Mouse (Mus musculus): Measurements from ENCODE around the gene 2700081O15Rik. TPM values are rescaled to one million over a fixed set of nuclear protein-coding genes. Genes with fewer than 3 reads are reported as not detected.

The 2700081O15Rik gene
- total RNA-seq, 2 experiments from 2014 or later, result 29.6 to 37.6 TPM

- DNase-seq, result peak; percentile 50
These were observed 3.6 kb downstream of the 2700081O15Rik start for GRCm38 (mm10) chr19:7420841-7421601.

- peak; percentile 75 for DNase-seq
These were observed 4.5 kb downstream of the 2700081O15Rik start for GRCm38 (mm10) chr19:7421602-7422591.

GRCm38 (mm10) chr19:7422656-7423027 is 5.2 kb downstream of the 2700081O15Rik start:
- DNase-seq, result no peak

- peak; percentile 93 for DNase-seq
These were observed 5.7 kb downstream of the 2700081O15Rik start for GRCm38 (mm10) chr19:7423028-7423655.

GRCm38 (mm10) chr19:7423656-7424030 is 6.2 kb downstream of the 2700081O15Rik start:
- no peak for DNase-seq

GRCm38 (mm10) chr19:7424131-7424530 is 6.7 kb downstream of the 2700081O15Rik start:
- no peak for DNase-seq

- no peak for DNase-seq
These were observed 7.4 kb downstream of the 2700081O15Rik start for GRCm38 (mm10) chr19:7424590-7425397.

- no peak for DNase-seq
These were observed 8.0 kb downstream of the 2700081O15Rik start for GRCm38 (mm10) chr19:7425398-7425775.

- DNase-seq, result no peak
These were observed 17.5 kb downstream of the 2700081O15Rik start for GRCm38 (mm10) chr19:7434887-7435286.

- peak; percentile 59 for DNase-seq
These were observed 18.9 kb downstream of the 2700081O15Rik start for GRCm38 (mm10) chr19:7436061-7436970.

GRCm38 (mm10) chr19:7438295-7438694 is 20.9 kb downstream of the 2700081O15Rik start:
- no peak for DNase-seq

- peak; percentile 73 for DNase-seq
These were observed 24.1 kb downstream of the 2700081O15Rik start for GRCm38 (mm10) chr19:7441493-7441892.

GRCm38 (mm10) chr19:7445105-7445504 is 27.7 kb downstream of the 2700081O15Rik start:
- DNase-seq, result no peak

GRCm38 (mm10) chr19:7445596-7445995 is 28.2 kb downstream of the 2700081O15Rik start:
- no peak for DNase-seq

- no peak for DNase-seq
These were observed 39.4 kb downstream of the 2700081O15Rik start for GRCm38 (mm10) chr19:7456803-7457202.

- DNase-seq, result no peak
These were observed 41.5 kb downstream of the 2700081O15Rik start for GRCm38 (mm10) chr19:7458901-7459300.

GRCm38 (mm10) chr19:7459370-7459769 is 41.9 kb downstream of the 2700081O15Rik start:
- no peak for DNase-seq

GRCm38 (mm10) chr19:7467915-7468314 is 50.5 kb downstream of the 2700081O15Rik start:
- DNase-seq, result no peak

GRCm38 (mm10) chr19:7470643-7471042 is 53.2 kb downstream of the 2700081O15Rik start:
- no peak for DNase-seq
